Mouse (Mus musculus): ENCODE results near the gene Trim45.

Gene Trim45

DNA sequence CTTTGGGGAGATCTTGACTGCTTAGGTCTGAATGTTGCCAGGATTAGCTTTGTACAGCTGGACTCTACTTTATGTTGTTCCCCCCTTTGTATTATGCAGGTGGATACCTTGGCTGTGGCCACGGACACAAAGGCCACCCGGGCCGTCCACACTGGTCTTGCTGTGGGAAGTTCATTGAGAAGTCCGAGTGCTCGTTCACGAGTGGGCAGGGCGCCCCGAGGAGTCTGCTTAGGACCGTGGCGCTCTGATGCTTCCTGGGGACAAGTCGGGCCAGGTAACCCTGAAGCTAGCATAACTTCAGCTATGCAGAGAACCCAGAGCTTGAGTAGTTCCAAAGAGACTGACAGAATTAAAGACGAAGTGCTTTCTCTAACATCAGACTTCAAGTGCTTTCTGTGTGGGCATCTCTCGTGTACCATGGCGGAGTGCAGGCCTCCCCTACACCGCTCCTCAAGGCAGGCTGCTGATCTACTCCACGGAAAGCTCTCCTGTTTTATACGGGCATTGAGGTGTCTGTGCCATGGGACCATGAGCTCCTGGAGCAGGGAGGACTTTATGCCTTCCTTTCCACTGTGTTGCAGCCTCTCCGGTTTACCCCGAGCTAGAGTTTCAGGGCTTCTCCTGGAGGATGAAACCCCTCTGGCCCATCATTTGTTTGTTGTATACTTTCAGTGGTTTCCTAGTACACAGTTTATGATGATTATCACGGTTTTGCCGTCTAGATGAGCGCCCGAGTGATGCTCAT is 9.5 kb downstream of the Trim45 start:
- DNase-seq (ENCODE audit: low spot score in 2 of 2) = no peak

GRCm38 (mm10) chr3:100932077-100932944 is 10.3 kb downstream of the Trim45 start:
- peak in 1 of 2 experiments; percentile 12 for DNase-seq (ENCODE audit: low spot score in 2 of 2)

DNA sequence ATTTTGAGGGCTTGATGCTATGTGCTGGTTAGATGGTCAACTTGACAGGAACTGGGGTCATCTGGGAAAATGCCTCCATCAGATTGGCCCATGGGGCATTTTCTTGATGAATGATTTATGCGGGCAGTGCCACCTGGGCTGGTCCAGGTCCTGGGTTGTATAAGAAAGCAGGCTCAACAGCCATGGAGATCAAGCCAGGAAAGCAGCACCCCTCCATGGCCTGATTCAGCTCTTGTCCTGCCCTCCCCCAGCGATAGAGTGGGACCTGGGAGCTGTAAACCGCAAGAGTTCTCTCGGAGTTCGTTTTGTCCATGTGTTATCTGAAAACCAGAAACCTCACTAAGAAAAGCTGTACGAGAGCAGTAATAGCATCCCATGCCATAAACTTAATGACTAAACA is 13.5 kb downstream of the Trim45 start:
- DNase-seq (ENCODE audit: low spot score in 2 of 2) = no peak

DNA sequence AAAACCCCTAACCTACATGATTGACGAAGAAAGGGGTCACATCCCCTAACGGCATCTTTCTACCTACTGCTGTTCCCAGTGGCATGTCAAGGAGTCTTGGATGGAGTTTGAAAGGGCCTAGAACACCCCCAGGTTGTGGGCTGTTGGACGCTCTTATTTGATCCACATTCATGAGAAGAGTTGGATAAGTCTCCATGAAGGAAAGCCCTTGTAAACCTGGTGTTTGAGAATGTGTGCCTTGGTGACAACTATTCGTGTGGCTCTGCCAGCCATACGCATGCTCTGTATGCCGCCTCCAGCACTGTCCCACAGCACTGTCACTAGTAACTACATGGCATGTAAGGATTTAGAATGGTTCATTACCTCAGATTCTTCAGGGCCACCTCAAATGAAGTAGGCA is 14.2 kb downstream of the Trim45 start:
- DNase-seq (ENCODE audit: low spot score in 2 of 2) = no peak

DNA sequence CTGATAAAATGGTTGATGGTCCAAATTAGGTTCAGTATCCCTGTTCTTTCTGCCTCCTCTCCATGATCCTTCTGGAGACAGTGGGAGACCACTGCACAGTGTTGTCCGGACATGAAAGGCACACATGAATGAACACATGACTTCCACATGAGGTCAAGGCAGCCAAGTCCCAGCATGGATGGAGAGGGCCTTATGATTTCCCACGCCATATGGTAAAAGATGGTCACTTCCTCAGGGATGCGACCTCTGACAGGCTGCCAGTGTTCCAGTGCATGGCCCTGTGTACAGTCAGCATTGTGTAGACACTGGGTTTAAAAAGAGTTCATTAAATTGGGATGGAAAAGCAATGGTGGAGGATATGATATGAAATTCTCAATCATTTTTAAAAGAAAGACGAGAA is 16.2 kb downstream of the Trim45 start:
- no peak for DNase-seq (ENCODE audit: low spot score in 2 of 2)

GRCm38 (mm10) chr3:100940496-100941037 is 18.6 kb downstream of the Trim45 start:
- DNase-seq (ENCODE audit: low spot score in 2 of 2) = no peak

DNA sequence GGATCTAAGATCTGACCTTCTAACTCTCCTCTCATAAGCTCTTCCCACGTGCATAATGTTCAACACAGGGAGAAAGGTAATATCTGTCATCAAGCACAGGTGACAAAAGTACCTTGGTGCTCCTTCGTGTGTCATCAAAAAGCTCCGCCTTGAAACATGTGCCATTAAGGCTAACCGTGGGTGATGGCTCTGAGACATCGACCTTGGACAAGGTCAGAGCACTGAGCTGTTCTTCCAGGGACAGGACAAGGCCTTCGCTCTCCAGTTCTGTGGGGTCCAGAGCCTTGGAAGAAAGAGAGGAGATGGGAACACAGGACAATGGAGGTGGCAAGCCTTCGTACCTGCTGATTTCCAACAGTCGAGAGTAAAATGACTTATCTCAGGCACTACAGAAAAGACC is 25.3 kb downstream of the Trim45 start:
- no peak for DNase-seq (ENCODE audit: low spot score in 2 of 2)

GRCm38 (mm10) chr3:100951531-100951930 is 29.5 kb downstream of the Trim45 start:
- DNase-seq (ENCODE audit: low spot score in 2 of 2) = no peak

DNA sequence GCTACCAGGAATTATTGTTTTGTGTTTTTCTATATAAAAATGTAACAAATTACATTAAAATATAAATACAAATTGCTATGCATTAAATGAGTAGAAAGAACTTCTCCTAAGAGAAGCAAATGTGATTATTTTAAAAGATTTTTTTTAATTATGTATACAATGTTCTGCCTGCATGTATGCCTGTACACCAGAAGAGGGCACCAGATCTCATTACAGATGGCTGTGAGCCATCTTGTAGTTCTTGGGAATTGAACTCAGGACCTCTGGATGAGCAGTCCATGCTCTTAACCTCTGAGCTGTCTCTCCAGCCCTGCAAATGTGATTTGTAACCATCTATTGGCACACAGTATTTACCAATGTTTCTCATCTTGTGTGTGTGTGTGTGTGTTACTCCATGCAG is 32.6 kb downstream of the Trim45 start:
- DNase-seq (ENCODE audit: low spot score in 2 of 2) = no peak

DNA sequence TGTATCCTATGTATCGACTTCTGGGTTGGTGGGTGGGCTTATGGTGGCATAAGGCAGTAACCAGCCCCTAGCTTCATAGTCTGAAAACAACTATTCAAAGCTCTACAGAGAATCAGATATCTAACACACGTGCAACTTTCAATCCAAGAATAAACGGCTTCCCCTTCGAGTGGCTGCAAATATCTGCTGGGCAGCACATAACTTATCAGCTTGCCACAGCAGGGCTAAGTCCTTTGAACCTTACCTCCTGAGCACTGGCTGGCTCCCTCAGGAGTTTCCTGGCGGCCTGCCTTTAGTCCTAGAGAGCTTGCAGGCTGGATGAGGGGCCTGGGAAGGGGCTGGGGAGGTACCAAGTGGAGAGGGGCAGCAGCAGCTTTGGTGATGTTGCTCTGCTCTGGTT is 39.0 kb downstream of the Trim45 start:
- DNase-seq (ENCODE audit: low spot score in 2 of 2) = no peak

DNA sequence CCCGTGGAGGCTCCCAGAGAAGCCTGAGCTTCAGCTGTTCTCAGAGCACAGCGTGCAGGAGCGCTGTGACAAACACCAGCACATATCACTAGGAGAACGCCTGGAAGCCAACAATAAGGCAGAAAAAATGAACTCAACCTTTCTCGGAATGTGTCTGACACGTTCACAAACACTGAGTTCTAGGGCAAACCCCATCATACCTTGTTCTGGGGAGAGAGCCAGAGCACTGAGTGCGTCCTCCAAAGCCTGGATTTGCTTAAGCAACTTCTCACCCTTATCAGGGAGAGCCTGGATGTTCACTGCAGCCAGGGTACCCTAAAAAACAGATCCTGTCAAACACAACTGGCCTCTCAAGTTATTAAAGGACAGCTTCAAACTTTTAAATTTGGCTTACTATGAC is 39.5 kb downstream of the Trim45 start:
- no peak for DNase-seq (ENCODE audit: low spot score in 2 of 2)

DNA sequence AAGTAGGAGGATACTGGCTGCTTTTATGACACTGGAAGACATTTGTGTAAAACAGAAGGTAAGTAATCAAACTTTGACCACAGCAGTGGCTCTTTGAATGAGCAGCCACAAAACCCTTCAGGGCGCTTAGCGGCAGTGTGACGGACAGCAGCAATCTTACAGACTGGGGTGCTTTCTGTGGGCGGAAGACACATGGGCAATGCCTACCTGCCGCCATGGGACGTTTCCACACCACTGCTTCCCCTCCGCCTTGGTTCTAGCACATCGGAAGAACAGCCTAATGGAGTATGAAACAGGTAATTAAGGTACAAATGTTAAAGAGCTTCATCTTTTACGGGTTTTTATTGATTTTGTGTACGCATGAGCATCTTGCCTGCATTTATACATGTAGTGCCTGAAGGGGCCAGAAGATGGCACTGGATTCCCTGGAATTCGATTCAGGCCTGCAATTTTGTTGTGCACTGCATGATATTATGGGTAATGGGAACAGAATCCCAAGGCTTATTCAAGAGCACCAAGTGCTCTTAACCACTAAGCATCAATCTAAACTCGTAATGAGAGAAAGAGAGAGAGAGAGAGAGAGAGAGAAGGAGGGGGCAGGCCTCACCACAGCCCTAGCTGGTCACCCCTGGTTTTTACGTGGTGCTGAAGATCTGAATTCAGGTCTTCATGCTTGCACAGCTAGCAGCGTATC is 42.0 kb downstream of the Trim45 start:
- peak in 1 of 2 experiments; percentile 10 for DNase-seq (ENCODE audit: low spot score in 2 of 2)

- peak; percentile 87 to 88 for DNase-seq (ENCODE audit: low spot score in 2 of 2)
Observed at GRCm38 (mm10) chr3:100969176-100969917, 47.3 kb downstream of the Trim45 start, which contains the start of gene Ttf2. TSS of gene Ttf2 (minus strand) at chr3:100969663.

GRCm38 (mm10) chr3:100973906-100974305 is 51.9 kb downstream of the Trim45 start:
- peak; percentile 24 to 34 for DNase-seq (ENCODE audit: low spot score in 2 of 2)

DNA sequence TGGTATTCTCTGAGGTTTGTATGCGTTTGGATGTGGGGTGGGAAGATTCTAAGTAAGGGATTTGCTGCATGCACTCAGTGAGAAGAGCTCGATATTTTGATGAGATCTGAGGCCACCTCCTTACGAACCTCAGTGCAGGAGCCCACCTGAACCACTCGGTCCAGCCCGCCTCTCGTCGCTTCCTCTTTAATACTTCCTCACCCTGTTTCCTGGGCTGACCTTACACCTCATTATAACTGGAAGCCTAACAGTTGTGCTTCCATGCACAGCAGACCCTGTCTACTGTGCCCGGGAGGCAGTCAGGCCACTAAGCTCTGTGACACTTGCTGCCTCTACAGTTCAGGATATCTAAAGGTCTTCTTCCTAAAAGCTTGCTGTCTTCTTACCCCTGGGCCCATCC is 57.3 kb downstream of the Trim45 start:
- no peak for DNase-seq (ENCODE audit: low spot score in 2 of 2)
